Mouse (Mus musculus) T-helper 17 cell (primary cell): ENCODE measurements around the gene Tnnc2.

Experiments
- in situ Hi-C, 2 experiments: fragments of 300-600 bp; cut with MboI, MseI; formaldehyde crosslinking; loops; 1 replicate in 1 of 2; 2 replicates in 1 of 2; pipeline ENCODE4 v1.15.1; 2025; ENCODE audit warnings: high pct_unique_total_duplicates in 2 of 2

Gene Tnnc2

DNA sequence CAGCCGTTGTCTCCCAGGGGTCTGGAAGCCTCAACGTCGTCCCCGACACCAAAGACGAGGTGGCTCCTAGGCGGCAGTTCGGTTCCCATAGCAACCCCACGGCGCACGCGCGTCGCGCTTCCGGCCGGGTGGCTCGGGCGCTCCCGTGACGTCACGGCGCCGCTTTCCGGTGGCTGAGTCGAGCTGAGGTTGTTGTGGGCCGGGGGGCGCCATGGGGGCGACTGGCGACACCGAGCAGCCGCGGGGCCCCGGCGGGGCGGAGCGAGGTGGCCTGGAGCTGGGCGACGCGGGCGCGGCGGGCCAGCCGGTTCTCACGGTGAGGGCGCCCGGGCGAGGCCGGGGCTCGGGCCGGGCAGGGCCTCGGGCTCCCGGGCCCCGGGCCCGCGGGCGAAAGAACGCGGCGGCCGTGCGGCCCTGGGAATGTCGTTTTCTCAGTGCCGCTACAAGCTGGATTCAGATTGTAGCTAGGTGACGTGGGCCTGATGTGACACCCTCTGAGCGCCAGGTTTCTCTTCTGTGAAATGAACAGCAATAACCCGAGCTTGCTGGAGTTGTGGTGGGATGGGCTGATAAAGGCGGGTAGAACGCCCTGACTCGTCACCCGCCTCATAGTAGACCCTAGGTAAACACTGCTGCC is 33.8 kb downstream of the Tnnc2 start, which contains the start of the genes Wfdc3 and Dnttip1:
Gene Wfdc3 (minus strand): TSS at position 89 of the 637 bp plus-strand sequence.
Gene Dnttip1 (plus strand): TSS at position 141 of the 637 bp plus-strand sequence.
- in situ Hi-C loops: loop anchor here in 1 of 2 experiments (10.0 kb wide), 1 partner anchor 1691 kb away; the partner anchor contains the start of gene Mybl2

GRCm38 (mm10) chr2:164744987-164745386 is 34.8 kb downstream of the Tnnc2 start:
- in situ Hi-C loops: loop anchor here in 1 of 2 experiments (10.0 kb wide), 1 partner anchor 1690 kb away; the partner anchor contains the start of gene Mybl2

DNA sequence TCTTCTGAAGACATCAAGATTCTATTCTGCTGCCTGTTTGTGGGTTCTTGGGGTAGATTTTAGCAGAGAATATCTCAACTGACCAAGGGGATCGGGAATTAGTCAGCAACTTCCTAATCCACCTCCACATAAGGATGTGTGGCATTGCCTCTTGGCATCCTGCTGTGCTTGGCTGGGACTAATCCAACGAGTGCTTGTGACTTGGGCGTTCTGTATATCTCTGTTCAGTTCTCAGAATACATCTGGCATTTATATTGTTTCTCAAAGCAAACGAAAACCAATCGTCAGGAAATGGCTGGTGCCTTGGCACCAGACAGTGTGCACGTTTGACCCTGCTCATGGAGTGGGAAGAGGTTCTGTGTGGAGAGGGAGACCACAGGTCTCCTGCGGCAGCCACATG is 39.9 kb downstream of the Tnnc2 start:
- in situ Hi-C loops: loop anchor here in 1 of 2 experiments (10.0 kb wide), 1 partner anchor 1685 kb away; the partner anchor contains the start of gene Mybl2

DNA sequence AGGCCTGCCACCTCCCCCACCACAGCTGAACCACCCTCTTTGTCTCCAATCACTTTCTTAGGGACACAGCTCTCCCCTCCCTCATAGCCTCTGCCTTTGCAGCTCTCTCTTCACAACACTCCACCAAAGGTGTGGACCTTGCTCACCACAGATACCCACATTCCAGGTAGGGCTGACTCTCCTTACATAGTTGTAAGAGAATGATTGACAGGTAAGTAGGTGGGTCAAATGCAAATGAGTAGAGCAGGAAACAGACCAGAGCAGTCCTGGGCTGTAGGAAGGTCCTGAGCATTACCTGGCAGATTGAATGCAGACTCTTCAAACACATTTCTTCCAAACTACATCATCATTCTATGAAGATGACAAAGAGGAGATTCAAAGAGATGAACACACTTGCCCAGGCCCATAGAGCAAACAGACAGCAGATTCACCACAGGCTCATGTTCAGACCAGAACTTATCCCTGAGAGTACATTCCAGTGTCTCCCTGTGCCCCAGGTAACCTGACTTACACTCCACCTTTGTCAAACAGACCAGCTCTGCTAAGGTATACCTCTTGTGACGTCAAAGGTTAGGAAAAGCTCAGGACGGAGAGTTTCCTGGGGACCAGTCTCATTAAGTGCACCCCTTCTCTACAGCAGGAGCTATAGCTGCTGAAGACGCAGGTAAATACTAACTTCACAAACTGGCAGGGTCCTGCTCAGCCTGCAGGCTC is 42.2 kb downstream of the Tnnc2 start:
- in situ Hi-C loops: no loop called here

GRCm38 (mm10) chr2:164735446-164735845 is 44.3 kb downstream of the Tnnc2 start:
- in situ Hi-C loops: no loop called here

DNA sequence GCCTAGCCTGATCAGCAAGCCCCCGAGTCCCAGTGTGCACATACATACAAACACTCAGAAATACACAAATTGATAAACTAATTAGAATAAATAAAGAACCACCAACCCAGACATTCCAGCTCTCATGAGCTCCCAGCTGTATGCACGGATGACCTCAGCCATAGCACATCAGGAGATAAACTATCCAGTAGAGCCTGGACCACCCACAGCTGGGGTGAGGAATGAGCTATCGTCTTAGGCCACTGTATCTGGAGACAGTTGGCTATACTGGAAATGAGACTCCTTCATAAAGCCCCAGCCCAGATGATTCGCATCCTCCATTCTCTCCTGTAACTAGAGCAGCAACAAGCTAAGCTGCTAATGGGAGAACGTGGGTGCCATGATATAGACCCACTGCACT is 44.9 kb downstream of the Tnnc2 start:
- in situ Hi-C loops: no loop called here

GRCm38 (mm10) chr2:164733259-164733658 is 46.5 kb downstream of the Tnnc2 start:
- in situ Hi-C loops: no loop called here

DNA sequence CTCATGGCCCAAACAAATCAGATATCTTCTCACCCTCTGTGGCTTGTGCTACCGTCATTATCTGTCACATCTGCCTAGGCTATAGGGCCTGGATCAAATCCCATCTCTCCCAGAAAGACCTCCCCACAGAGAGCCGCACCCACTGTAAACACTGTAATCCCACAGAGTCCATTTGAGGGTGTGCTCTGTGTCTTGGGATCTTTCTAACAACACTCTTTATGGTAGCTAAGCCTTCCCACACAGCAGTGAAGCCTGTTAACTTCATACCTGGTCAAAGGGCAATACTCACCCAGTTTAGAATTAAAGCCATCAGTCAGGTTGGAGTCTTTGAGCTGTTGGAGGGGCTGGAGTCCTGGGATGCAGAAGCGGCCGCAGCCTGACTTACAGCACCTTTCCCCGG is 48.0 kb downstream of the Tnnc2 start:
- in situ Hi-C loops: no loop called here
